In genomic region chr3:138197556-138197955, GRCm38 (mm10) we compare ENCODE assay signal across 12 mouse cellular contexts. TPM values are rescaled to one million over a fixed set of nuclear protein-coding genes. Genes with fewer than 3 reads are reported as not detected.
DNase-seq lines count a peak whose midpoint lies in the region; ATAC-seq and TF ChIP-seq lines count a peak whose summit lies in the region.
"Had no signal": no experiment of that assay in that cellular context is flagged by ENCODE, and none has a peak within 500 bp of the region (broad histone marks: within the 10 kb centered on the region; RNA-seq: fewer than 3 reads in every experiment).

No protein-coding gene starts in this region.

- H3K27ac ChIP-seq in heart, postnatal 0 days (ENCODE audit: low read depth) = no peak overlapping the region
- H3K27ac ChIP-seq in neural tube, embryonic 11.5 days (ENCODE audit: low read depth, low read length) = no peak overlapping the region
- no peak overlapping the region for H3K27ac ChIP-seq in neural tube, embryonic 14.5 days (ENCODE audit: low read depth, low read length)
- H3K27ac ChIP-seq: limb, embryonic 15.5 days; macrophage had no signal

- H3K9ac ChIP-seq in heart, postnatal 0 days (replicated peaks; ENCODE audit: low read depth, low read length) = no peak overlapping the region
- no peak overlapping the region for H3K9ac ChIP-seq in neural tube, embryonic 11.5 days (ENCODE audit: low read length)
- H3K9ac ChIP-seq in neural tube, embryonic 14.5 days (replicated peaks; ENCODE audit: low read depth, low read length) = no peak overlapping the region
- H3K9ac ChIP-seq: limb, embryonic 15.5 days had no signal

- no peak for TF ChIP-seq CTCF in heart, postnatal 0 days (IDR thresholded peaks at IDR 0.05; ENCODE audit: low read depth)

- H3K4me1 ChIP-seq in heart, postnatal 0 days (ENCODE audit: control insufficient read depth, insufficient read depth) = no peaks in the 10 kb centered on the region
- no peaks in the 10 kb centered on the region for H3K4me1 ChIP-seq in neural tube, embryonic 11.5 days (ENCODE audit: control insufficient read depth, insufficient read depth, low read length)
- no peaks in the 10 kb centered on the region for H3K4me1 ChIP-seq in neural tube, embryonic 14.5 days (ENCODE audit: control insufficient read depth, insufficient read depth, low read length)
- H3K4me1 ChIP-seq: limb, embryonic 15.5 days had no signal

- peak overlapping the region; percentile 41; the same call in 1 of the 2 replicates for H3K4me2 ChIP-seq in heart, postnatal 0 days (ENCODE audit: low read depth, low read length)
- no peak overlapping the region for H3K4me2 ChIP-seq in neural tube, embryonic 11.5 days (ENCODE audit: low read depth)
- H3K4me2 ChIP-seq in neural tube, embryonic 14.5 days (ENCODE audit: low read depth, low read length) = no peak overlapping the region

- DNase-seq in cerebellum, postnatal 10 days = peak; percentile 10 to 28
- DNase-seq in cerebellum, adult 9-11 months = no peak
- no peak for DNase-seq in heart, postnatal 0 days (ENCODE audit: low spot score)
- no peak for DNase-seq in heart, postnatal 10 days
- no peak for DNase-seq in neural tube, embryonic 11.5 days (ENCODE audit: low spot score)
- no peak for DNase-seq in neural tube, embryonic 10.5 days (ENCODE audit: extremely low spot score, low spot score)
- DNase-seq in MN1 (ENCODE audit: low spot score) = no peak

- WGBS in heart, postnatal 0 days = 49% methylated on average over 9 of the region's 9 CpGs
- WGBS in neural tube, embryonic 11.5 days = 75% methylated on average over 9 of the region's 9 CpGs
- 66% methylated on average over 9 of the region's 9 CpGs for WGBS in neural tube, embryonic 14.5 days

- intact Hi-C loops in heart, postnatal 10 days (cut with DNase I) = loop anchor here (10.0 kb wide), 1 partner anchor 707 kb away; no protein-coding TSS in a partner anchor

- no peaks in the 10 kb centered on the region for H3K27me3 ChIP-seq in heart, postnatal 0 days (ENCODE audit: control insufficient read depth, insufficient read depth, low read length)
- no peaks in the 10 kb centered on the region for H3K27me3 ChIP-seq in neural tube, embryonic 11.5 days (ENCODE audit: control insufficient read depth, insufficient read depth, low read length)
- no peaks in the 10 kb centered on the region for H3K27me3 ChIP-seq in neural tube, embryonic 14.5 days (ENCODE audit: control insufficient read depth, insufficient read depth, low read length)
- H3K27me3 ChIP-seq: limb, embryonic 15.5 days had no signal

- no peak for ATAC-seq in heart, postnatal 0 days (ENCODE audit: insufficient read depth, low read depth)
- ATAC-seq in neural tube, embryonic 11.5 days (ENCODE audit: insufficient read depth, low FRiP score, low TSS enrichment) = peak; percentile 11; the same call in 1 of the 2 replicates
- peak; percentile 25; the same call in 1 of the 2 replicates for ATAC-seq in neural tube, embryonic 14.5 days (ENCODE audit: low read depth)

- no peak for TF ChIP-seq EP300 in heart, postnatal 0 days (IDR thresholded peaks at IDR 0.05; ENCODE audit: low read depth)

- H3K36me3 ChIP-seq in heart, postnatal 0 days (replicated peaks; ENCODE audit: control insufficient read depth, insufficient read depth, low read length) = no peaks in the 10 kb centered on the region
- H3K36me3 ChIP-seq in neural tube, embryonic 11.5 days (ENCODE audit: control insufficient read depth, insufficient read depth, low read length) = no peaks in the 10 kb centered on the region
- H3K36me3 ChIP-seq in neural tube, embryonic 14.5 days (ENCODE audit: control insufficient read depth, insufficient read depth, low read length) = no peaks in the 10 kb centered on the region
- H3K36me3 ChIP-seq: limb, embryonic 15.5 days had no signal

- H3K9me3 ChIP-seq in heart, postnatal 0 days (replicated peaks; ENCODE audit: control insufficient read depth, low read length) = no peaks in the 10 kb centered on the region
- no peaks in the 10 kb centered on the region for H3K9me3 ChIP-seq in neural tube, embryonic 11.5 days (ENCODE audit: control insufficient read depth, low read length)
- no peaks in the 10 kb centered on the region for H3K9me3 ChIP-seq in neural tube, embryonic 14.5 days (ENCODE audit: control insufficient read depth, low read length)
- H3K9me3 ChIP-seq: limb, embryonic 15.5 days had no signal

- H3K4me3 ChIP-seq in heart, postnatal 0 days (ENCODE audit: low read depth, low read length) = no peak overlapping the region
- H3K4me3 ChIP-seq in neural tube, embryonic 11.5 days (ENCODE audit: low read depth, low read length) = no peak overlapping the region
- no peak overlapping the region for H3K4me3 ChIP-seq in neural tube, embryonic 14.5 days (ENCODE audit: low read depth, low read length)

RNA-seq across cellular contexts. Expression of gene 4930579F01Rik, which starts 3.9 kb away (rescaled TPM):
- total RNA-seq in heart, postnatal 0 days (2014; rRNA removed; ENCODE audit: low replicate concordance) = not detected in 2 replicates
- polyA plus RNA-seq in heart, postnatal 0 days (2015; fragmentation: Nextera tagmentation; extraction: Ambion mirVana) = not detected in 2 replicates
- not detected for total RNA-seq in heart, postnatal 10 days (2021)
- polyA plus RNA-seq in neural tube, embryonic 11.5 days (2014; fragmentation: Nextera tagmentation; extraction: Ambion mirVana) = not detected in 2 replicates
- polyA plus RNA-seq in neural tube, embryonic 14.5 days (2014; fragmentation: Nextera tagmentation; extraction: Ambion mirVana) = not detected in 2 replicates
- total RNA-seq: layer of hippocampus, postnatal 25 days had no signal
- polyA plus RNA-seq: cerebellum, adult 2 months; limb, embryonic 15.5 days; macrophage had no signal

RNA-seq across cellular contexts. Expression of gene Adh7, which starts 20.0 kb away (rescaled TPM):
- total RNA-seq in heart, postnatal 0 days (2014; rRNA removed; ENCODE audit: low replicate concordance) = not detected in 2 replicates
- 0.51 TPM in 1 of 2 replicates, not detected in the other for polyA plus RNA-seq in heart, postnatal 0 days (2015; fragmentation: Nextera tagmentation; extraction: Ambion mirVana)
- total RNA-seq in heart, postnatal 10 days (2021) = under 1 TPM in 1 of 2 experiments, not detected in 1; 0.10 TPM
- polyA plus RNA-seq in neural tube, embryonic 11.5 days (2014; fragmentation: Nextera tagmentation; extraction: Ambion mirVana) = 0.13 TPM in 1 of 2 replicates, not detected in the other
- polyA plus RNA-seq in neural tube, embryonic 14.5 days (2014; fragmentation: Nextera tagmentation; extraction: Ambion mirVana) = 0.54 and 0.77 TPM in 2 replicates
- polyA plus RNA-seq: cerebellum, adult 2 months; macrophage had no signal

RNA-seq across cellular contexts. Expression of gene Mttp, which starts 52.8 kb away (rescaled TPM):
- total RNA-seq in heart, postnatal 0 days (2014; rRNA removed; ENCODE audit: low replicate concordance) = 1.5 and 3.9 TPM in 2 replicates
- polyA plus RNA-seq in heart, postnatal 0 days (2015; fragmentation: Nextera tagmentation; extraction: Ambion mirVana) = 5.9 and 6.2 TPM in 2 replicates
- 1 to 10 TPM; 8.4 to 9.0 TPM for total RNA-seq in heart, postnatal 10 days (2021)
- polyA plus RNA-seq in neural tube, embryonic 11.5 days (2014; fragmentation: Nextera tagmentation; extraction: Ambion mirVana) = 7.5 and 7.8 TPM in 2 replicates
- polyA plus RNA-seq in neural tube, embryonic 14.5 days (2014; fragmentation: Nextera tagmentation; extraction: Ambion mirVana) = 8.6 and 9.0 TPM in 2 replicates

RNA-seq across cellular contexts. Expression of gene Trmt10a, which starts 54.3 kb away (rescaled TPM):
- total RNA-seq in heart, postnatal 0 days (2014; rRNA removed; ENCODE audit: low replicate concordance) = 3.7 TPM in 2 replicates
- 5.3 and 5.4 TPM in 2 replicates for polyA plus RNA-seq in heart, postnatal 0 days (2015; fragmentation: Nextera tagmentation; extraction: Ambion mirVana)
- total RNA-seq in heart, postnatal 10 days (2021) = 1 to 10 TPM; 3.2 to 4.3 TPM
- 13.8 and 17.0 TPM in 2 replicates for polyA plus RNA-seq in neural tube, embryonic 11.5 days (2014; fragmentation: Nextera tagmentation; extraction: Ambion mirVana)
- polyA plus RNA-seq in neural tube, embryonic 14.5 days (2014; fragmentation: Nextera tagmentation; extraction: Ambion mirVana) = 8.2 and 12.1 TPM in 2 replicates

Comparison
In these comparisons a context has a peak if more than half of its experiments do, and no peak if none do; other contexts are left out.
1. DNase-seq: peak in cerebellum, postnatal 10 days (2 of 2); none in cerebellum, adult 9-11 months (single experiment), heart, postnatal 0 days (single experiment), heart, postnatal 10 days (0 of 2), neural tube, embryonic 11.5 days (single experiment), neural tube, embryonic 10.5 days (single experiment) and MN1 (single experiment).